Mouse (Mus musculus): ENCODE data around the gene Epn2. TPM values are rescaled to one million over a fixed set of nuclear protein-coding genes. Genes with fewer than 3 reads are reported as not detected.

Gene Epn2
- polyA plus RNA-seq, 1 experiment from 2014 or later, result 78.0 TPM

DNA sequence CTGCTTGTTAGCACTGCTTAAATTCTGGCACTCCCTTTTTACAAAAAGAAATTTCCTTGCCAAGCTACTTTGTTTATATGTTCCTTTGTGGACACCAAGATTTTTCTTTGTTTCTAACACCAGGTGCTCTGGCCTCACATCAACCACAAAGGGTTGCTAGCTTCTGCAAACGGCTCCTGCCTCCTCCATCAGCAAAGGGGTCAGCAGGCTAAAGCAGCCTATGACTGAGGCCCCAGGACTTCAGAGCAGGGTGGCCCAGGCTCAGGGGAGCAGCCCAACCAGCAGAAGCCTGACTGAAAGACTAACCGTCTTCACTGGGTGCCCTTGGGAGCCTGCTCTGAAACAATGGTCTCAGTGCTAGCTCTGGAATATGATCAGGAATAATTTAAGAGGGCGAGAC, 22.0 kb upstream of the Epn2 start:
- Histone ChIP-seq H3K36me3 (ENCODE audit: control insufficient read depth, insufficient read depth, low read length) (no peaks in the 10 kb centered on the region), H3K9me3 (replicated peaks; ENCODE audit: control insufficient read depth, low read length, poor library complexity, severe bottlenecking) (no peaks in the 10 kb centered on the region), H3K27ac (ENCODE audit: low read length) (no peak overlapping the region), H3K4me1 (ENCODE audit: control insufficient read depth, insufficient read depth, low read length) (no peaks in the 10 kb centered on the region), H3K9ac (ENCODE audit: low read depth, low read length) (no peak overlapping the region), H3K27me3 (ENCODE audit: control insufficient read depth, insufficient read depth, low read depth, low read length) (no peaks in the 10 kb centered on the region), H3K4me2 (ENCODE audit: low read length) (no peak overlapping the region), H3K4me3 (ENCODE audit: low read depth, low read length) (no peak overlapping the region)
- WGBS, result 63% methylated on average over 3 of the region's 3 CpGs
- ATAC-seq, result no peak

DNA sequence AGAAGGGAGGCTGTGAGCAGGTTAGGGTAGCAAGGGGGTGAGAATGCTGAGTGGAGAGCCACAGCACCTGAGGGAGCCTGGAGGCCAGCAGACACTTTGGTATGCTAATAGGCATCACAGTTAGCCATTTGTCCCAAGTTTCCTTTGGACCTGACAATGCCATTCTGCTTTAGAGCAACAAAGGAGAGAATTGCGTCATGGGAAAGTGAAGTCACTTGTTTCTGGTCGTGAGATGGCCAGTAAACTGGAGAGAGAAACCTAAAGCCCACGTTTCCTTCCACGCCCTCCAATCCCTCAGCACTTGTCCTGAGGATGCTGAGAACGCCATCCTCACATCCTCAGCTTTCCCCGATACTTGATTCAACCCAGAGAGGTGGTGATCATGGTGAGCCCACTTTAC, 18.9 kb upstream of the Epn2 start:
- WGBS, result 60% methylated on average over 6 of the region's 6 CpGs
- Histone ChIP-seq H3K36me3 (ENCODE audit: control insufficient read depth, insufficient read depth, low read length) (no peaks in the 10 kb centered on the region), H3K4me1 (ENCODE audit: control insufficient read depth, insufficient read depth, low read length) (no peaks in the 10 kb centered on the region), H3K4me2 (ENCODE audit: low read length) (no peak overlapping the region), H3K27ac (ENCODE audit: low read length) (no peak overlapping the region), H3K27me3 (ENCODE audit: control insufficient read depth, insufficient read depth, low read depth, low read length) (no peaks in the 10 kb centered on the region), H3K4me3 (ENCODE audit: low read depth, low read length) (no peak overlapping the region), H3K9me3 (replicated peaks; ENCODE audit: control insufficient read depth, low read length, poor library complexity, severe bottlenecking) (no peaks in the 10 kb centered on the region), H3K9ac (ENCODE audit: low read depth, low read length) (no peak overlapping the region)
- ATAC-seq, result no peak

DNA sequence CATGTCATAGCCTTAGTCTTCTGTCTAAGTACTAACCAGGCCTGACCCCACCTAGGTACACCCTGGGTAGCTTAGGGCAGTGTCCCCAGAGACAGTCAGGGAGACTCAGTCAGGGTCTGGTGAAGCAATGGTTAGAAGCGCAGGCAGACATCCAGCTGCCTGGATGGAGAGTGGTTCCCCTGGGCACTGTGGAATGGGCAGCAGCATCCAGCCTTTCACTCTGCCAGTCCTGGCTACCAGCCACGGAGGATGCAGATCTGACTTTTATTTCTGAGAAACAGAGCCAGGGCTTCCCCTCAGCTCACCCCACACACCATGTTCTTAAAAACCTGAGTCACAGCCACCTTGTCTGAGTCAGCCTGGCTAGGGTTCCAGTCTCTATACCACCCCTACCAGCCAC, 18.0 kb upstream of the Epn2 start:
- ATAC-seq, result no peak
- no peaks in the 10 kb centered on the region for H3K4me1 ChIP-seq (ENCODE audit: control insufficient read depth, insufficient read depth, low read length)
- no peaks in the 10 kb centered on the region for H3K9me3 ChIP-seq (replicated peaks; ENCODE audit: control insufficient read depth, low read length, poor library complexity, severe bottlenecking)
- H3K36me3 ChIP-seq (ENCODE audit: control insufficient read depth, insufficient read depth, low read length), result no peaks in the 10 kb centered on the region
- H3K4me3 ChIP-seq (ENCODE audit: low read depth, low read length), result no peak overlapping the region
- H3K27me3 ChIP-seq (ENCODE audit: control insufficient read depth, insufficient read depth, low read depth, low read length), result no peaks in the 10 kb centered on the region
- WGBS, result 85% methylated on average over 2 of the region's 2 CpGs
- H3K4me2 ChIP-seq (ENCODE audit: low read length), result no peak overlapping the region
- H3K27ac ChIP-seq (ENCODE audit: low read length), result no peak overlapping the region
- no peak overlapping the region for H3K9ac ChIP-seq (ENCODE audit: low read depth, low read length)

DNA sequence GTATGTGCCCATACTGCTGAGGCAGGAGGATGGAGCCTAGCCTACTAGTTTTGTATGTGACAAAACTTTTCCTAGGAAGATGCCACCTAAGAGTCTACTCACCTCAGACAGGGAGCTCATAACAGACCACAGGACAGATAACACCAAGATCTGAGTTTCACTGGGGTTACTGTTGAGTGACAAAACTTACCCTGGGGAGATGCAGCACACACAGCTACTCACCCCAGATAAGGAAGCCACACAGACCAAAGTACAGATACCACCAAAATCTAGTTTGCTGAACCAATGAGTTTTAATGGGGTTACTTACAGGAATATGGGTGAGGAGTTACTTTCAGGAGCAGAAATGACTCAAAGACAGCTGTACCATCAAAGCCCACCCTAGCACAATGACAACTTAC, 13.6 kb upstream of the Epn2 start:
- ATAC-seq, result no peak

DNA sequence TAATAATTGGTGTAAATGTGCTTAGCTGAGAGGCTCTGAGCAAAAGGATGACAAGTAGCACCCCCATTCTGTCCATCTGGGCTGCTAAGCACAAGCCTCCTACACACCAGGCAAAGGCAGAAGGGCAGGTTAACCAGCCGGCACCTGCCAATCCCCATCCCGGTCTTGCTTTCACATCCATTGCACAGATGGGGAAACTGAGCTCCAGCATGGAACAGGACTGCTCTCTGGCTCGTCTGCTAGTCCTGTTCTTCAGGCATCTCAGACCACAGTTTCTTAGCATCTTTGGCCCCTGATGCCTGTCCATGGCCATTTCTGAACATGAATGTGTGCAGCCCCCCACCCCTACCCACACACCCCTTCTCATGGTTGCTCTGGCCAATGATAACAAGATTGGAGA, 12.6 kb upstream of the Epn2 start:
- ATAC-seq, result no peak
- Histone ChIP-seq H3K27ac (ENCODE audit: low read length) (no peak overlapping the region), H3K36me3 (ENCODE audit: control insufficient read depth, insufficient read depth, low read length) (no peaks in the 10 kb centered on the region), H3K9me3 (replicated peaks; ENCODE audit: control insufficient read depth, low read length, poor library complexity, severe bottlenecking) (no peaks in the 10 kb centered on the region), H3K4me1 (ENCODE audit: control insufficient read depth, insufficient read depth, low read length) (no peaks in the 10 kb centered on the region), H3K9ac (ENCODE audit: low read depth, low read length) (no peak overlapping the region), H3K4me3 (ENCODE audit: low read depth, low read length) (no peak overlapping the region), H3K4me2 (ENCODE audit: low read length) (no peak overlapping the region), H3K27me3 (ENCODE audit: control insufficient read depth, insufficient read depth, low read depth, low read length) (no peaks in the 10 kb centered on the region)
- 92% methylated on average over 3 of the region's 3 CpGs for WGBS

More for the DNA sequence above, 13.6 kb upstream of the Epn2 start:
- H3K4me1 ChIP-seq (ENCODE audit: control insufficient read depth, insufficient read depth, low read length), result no peaks in the 10 kb centered on the region
- no peaks in the 10 kb centered on the region for H3K27me3 ChIP-seq (ENCODE audit: control insufficient read depth, insufficient read depth, low read depth, low read length)
- no peaks in the 10 kb centered on the region for H3K36me3 ChIP-seq (ENCODE audit: control insufficient read depth, insufficient read depth, low read length)
- H3K4me3 ChIP-seq (ENCODE audit: low read depth, low read length), result no peak overlapping the region
- no peak overlapping the region for H3K9ac ChIP-seq (ENCODE audit: low read depth, low read length)
- no peaks in the 10 kb centered on the region for H3K9me3 ChIP-seq (replicated peaks; ENCODE audit: control insufficient read depth, low read length, poor library complexity, severe bottlenecking)
- H3K27ac ChIP-seq (ENCODE audit: low read length), result no peak overlapping the region
- H3K4me2 ChIP-seq (ENCODE audit: low read length), result no peak overlapping the region

DNA sequence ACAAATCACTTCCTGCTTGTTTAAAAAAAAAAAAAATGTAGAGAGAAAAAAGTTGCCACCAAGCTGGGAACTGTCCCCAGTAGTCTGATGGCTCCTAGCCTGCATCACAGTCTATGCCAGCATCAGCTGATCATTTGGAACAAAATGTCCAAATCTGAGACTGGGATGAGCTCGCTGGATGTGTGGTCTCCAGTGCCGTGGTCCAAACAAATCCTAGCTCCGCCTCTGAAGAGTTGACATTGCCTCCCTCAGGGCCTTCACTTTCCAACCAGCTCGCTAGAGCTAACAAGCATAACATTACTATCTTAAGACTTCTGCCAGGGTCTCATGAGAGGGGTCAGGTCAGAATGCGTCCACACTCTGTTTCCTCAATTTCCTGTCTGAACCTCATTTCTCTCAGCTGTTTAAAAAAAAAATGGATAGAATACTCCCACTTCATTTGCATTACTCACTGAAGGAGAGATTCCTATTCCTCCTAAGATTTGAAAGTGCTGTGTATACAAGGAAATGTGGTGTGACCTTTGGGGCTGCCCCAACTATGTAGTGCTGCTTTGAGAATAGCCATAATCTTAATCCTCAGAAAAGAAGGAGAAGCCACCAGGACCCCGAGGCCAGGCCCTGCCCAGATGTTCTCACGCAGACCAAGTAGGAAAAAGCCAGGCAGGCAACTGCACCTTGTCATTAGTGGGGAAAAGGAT, 11.2 kb upstream of the Epn2 start:
- 47% methylated on average over 7 of the region's 7 CpGs for WGBS
- Histone ChIP-seq H3K27me3 (ENCODE audit: control insufficient read depth, insufficient read depth, low read depth, low read length) (no peaks in the 10 kb centered on the region), H3K4me1 (ENCODE audit: control insufficient read depth, insufficient read depth, low read length) (no peaks in the 10 kb centered on the region), H3K4me2 (ENCODE audit: low read length) (no peak overlapping the region), H3K9ac (ENCODE audit: low read depth, low read length) (no peak overlapping the region), H3K27ac (ENCODE audit: low read length) (no peak overlapping the region), H3K4me3 (ENCODE audit: low read depth, low read length) (no peak overlapping the region), H3K9me3 (replicated peaks; ENCODE audit: control insufficient read depth, low read length, poor library complexity, severe bottlenecking) (no peaks in the 10 kb centered on the region), H3K36me3 (ENCODE audit: control insufficient read depth, insufficient read depth, low read length) (no peaks in the 10 kb centered on the region)
- ATAC-seq, result no peak

DNA sequence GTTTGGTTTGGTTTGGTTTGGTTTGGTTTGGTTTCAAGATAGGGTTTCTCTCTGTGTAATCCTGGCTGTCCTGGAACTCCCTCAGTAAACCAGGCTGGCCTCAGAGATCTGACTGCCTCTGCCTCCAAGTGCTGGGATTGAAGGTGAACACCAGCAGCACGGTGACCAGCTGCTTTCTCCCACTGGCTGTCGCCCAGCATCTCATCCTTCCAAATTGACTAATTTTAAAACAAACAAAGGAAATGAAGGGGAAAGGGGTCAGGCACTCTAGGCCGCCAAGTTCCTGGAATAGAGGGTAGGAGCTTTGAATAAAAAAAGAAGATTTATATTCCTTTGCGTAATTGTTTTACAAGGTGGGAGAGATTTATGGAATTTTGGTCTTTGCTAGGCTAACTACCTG, 5.9 kb upstream of the Epn2 start:
- WGBS, result 88% methylated on average over 4 of the region's 4 CpGs
- Histone ChIP-seq H3K4me2 (ENCODE audit: low read length) (no peak overlapping the region), H3K36me3 (ENCODE audit: control insufficient read depth, insufficient read depth, low read length) (no peaks in the 10 kb centered on the region), H3K9me3 (replicated peaks; ENCODE audit: control insufficient read depth, low read length, poor library complexity, severe bottlenecking) (no peaks in the 10 kb centered on the region), H3K4me3 (ENCODE audit: low read depth, low read length) (no peak overlapping the region), H3K27ac (ENCODE audit: low read length) (no peak overlapping the region), H3K9ac (ENCODE audit: low read depth, low read length) (no peak overlapping the region), H3K4me1 (ENCODE audit: control insufficient read depth, insufficient read depth, low read length) (no peaks in the 10 kb centered on the region), H3K27me3 (ENCODE audit: control insufficient read depth, insufficient read depth, low read depth, low read length) (no peaks in the 10 kb centered on the region)
- ATAC-seq, result no peak

DNA sequence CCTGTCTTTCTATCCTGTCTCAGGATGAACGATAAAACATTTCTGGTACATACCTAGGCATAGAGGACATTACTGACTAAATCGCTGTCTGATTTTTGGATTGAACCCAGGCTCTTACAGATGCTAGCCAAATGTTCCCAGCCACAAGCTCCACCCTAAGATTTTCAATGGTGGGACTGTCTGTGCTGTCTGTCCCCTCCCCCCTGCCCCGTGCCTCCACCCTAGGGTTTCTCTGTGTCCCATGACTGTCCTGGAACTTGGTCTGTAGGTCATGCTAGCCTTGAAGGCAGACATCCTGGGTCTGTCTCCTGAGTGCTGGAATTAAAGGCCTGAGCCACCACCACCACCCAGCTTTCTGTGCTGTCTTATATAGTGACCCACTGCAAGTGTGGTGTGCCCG, 5.3 kb upstream of the Epn2 start:
- H3K4me1 ChIP-seq (ENCODE audit: control insufficient read depth, insufficient read depth, low read length), result no peaks in the 10 kb centered on the region
- H3K4me3 ChIP-seq (ENCODE audit: low read depth, low read length), result no peak overlapping the region
- H3K36me3 ChIP-seq (ENCODE audit: control insufficient read depth, insufficient read depth, low read length), result no peaks in the 10 kb centered on the region
- WGBS, result 85% methylated on average over 4 of the region's 4 CpGs
- H3K4me2 ChIP-seq (ENCODE audit: low read length), result no peak overlapping the region
- H3K27ac ChIP-seq (ENCODE audit: low read length), result no peak overlapping the region
- H3K27me3 ChIP-seq (ENCODE audit: control insufficient read depth, insufficient read depth, low read depth, low read length), result no peaks in the 10 kb centered on the region
- no peak for ATAC-seq
- H3K9ac ChIP-seq (ENCODE audit: low read depth, low read length), result no peak overlapping the region
- no peaks in the 10 kb centered on the region for H3K9me3 ChIP-seq (replicated peaks; ENCODE audit: control insufficient read depth, low read length, poor library complexity, severe bottlenecking)

DNA sequence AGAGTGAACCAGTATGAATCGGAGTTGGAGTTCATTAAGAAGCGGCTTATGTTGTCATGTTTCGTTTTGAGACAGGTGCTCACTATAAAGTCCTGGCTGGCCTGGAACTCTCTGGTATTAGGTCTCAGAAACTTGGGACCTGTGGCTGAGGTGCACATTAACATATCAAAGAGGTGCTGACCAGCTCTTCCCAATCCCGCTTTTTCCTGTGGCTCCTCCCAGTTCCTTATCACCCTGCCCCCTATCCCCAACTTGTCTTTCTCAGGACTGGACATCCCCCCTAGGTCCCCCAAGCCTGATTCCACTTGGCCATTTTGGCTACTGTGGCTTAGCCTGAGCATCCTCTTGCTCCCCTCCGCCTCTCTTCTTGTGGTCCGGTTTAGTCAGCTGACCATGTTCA, 4.6 kb upstream of the Epn2 start:
- H3K4me1 ChIP-seq (ENCODE audit: control insufficient read depth, insufficient read depth, low read length), result no peaks in the 10 kb centered on the region
- no peak overlapping the region for H3K9ac ChIP-seq (ENCODE audit: low read depth, low read length)
- no peaks in the 10 kb centered on the region for H3K27me3 ChIP-seq (ENCODE audit: control insufficient read depth, insufficient read depth, low read depth, low read length)
- WGBS, result 83% methylated on average over 6 of the region's 6 CpGs
- H3K9me3 ChIP-seq (replicated peaks; ENCODE audit: control insufficient read depth, low read length, poor library complexity, severe bottlenecking), result no peaks in the 10 kb centered on the region
- ATAC-seq, result no peak
- H3K27ac ChIP-seq (ENCODE audit: low read length), result no peak overlapping the region
- H3K36me3 ChIP-seq (ENCODE audit: control insufficient read depth, insufficient read depth, low read length), result no peaks in the 10 kb centered on the region
- no peak overlapping the region for H3K4me2 ChIP-seq (ENCODE audit: low read length)
- H3K4me3 ChIP-seq (ENCODE audit: low read depth, low read length), result no peak overlapping the region
